Mouse (Mus musculus) megakaryocyte, embryonic 14.5 days (primary cell): ENCODE data around the gene Larp7. TPM values are rescaled to one million over a fixed set of nuclear protein-coding genes. Genes with fewer than 3 reads are reported as not detected.

ENCODE experiments used
- H3K27me3 ChIP-seq: replicated peaks from 2 replicates; pipeline ENCODE3; 2012; ENCODE audit warnings: inconsistent platforms
- H3K36me3 ChIP-seq: replicated peaks from 2 replicates; pipeline ENCODE3; 2012; ENCODE audit warnings: low read length, inconsistent platforms, mixed read lengths
- H3K4me1 ChIP-seq: 2 replicates; pipeline ENCODE4 v1.6.1; 2012; ENCODE audit warnings: inconsistent platforms
- H3K4me3 ChIP-seq: replicated peaks from 2 replicates; pipeline ENCODE3; 2012; ENCODE audit warnings: moderate library complexity, mild to moderate bottlenecking, inconsistent platforms
- H3K9me3 ChIP-seq: 2 replicates; pipeline ENCODE4 v1.6.1; 2012; ENCODE audit warnings: inconsistent platforms
- FLI1 ChIP-seq: IDR thresholded peaks from 2 replicates; pipeline ENCODE4 v1.6.1; 2012; ENCODE audit warnings: low read length, inconsistent platforms, mixed read lengths
- GATA1 ChIP-seq: IDR thresholded peaks from 3 replicates; pipeline ENCODE4 v1.6.1; 2012; ENCODE audit warnings: mixed read lengths, low read length, inconsistent platforms, borderline replicate concordance
- polyA plus RNA-seq: library from polyadenylated mRNA; stranded (reverse); fragments of >175 nt; gene quantifications from 2 replicates; pipeline ENCODE4 v1.2.3, GENCODE M21; 2012; ENCODE audit warnings: low replicate concordance; ENCODE audit not compliant: insufficient read depth

Larp7 gene
- polyA plus RNA-seq, 1 experiment = 33.2 TPM

- no peaks in the 10 kb centered on the region for H3K36me3 ChIP-seq
- no peak overlapping the region for H3K4me3 ChIP-seq
- no peaks in the 10 kb centered on the region for H3K4me1 ChIP-seq
- no peaks in the 10 kb centered on the region for H3K9me3 ChIP-seq
- no peaks in the 10 kb centered on the region for H3K27me3 ChIP-seq
- no peak for TF ChIP-seq GATA1
- TF ChIP-seq FLI1 = no peak
These were observed 37.9 kb downstream of the Larp7 start for GRCm38 (mm10) chr3:127515251-127515650.

- Histone ChIP-seq H3K4me3 (no peak overlapping the region), H3K36me3 (no peaks in the 10 kb centered on the region), H3K4me1 (no peaks in the 10 kb centered on the region), H3K27me3 (no peaks in the 10 kb centered on the region), H3K9me3 (no peaks in the 10 kb centered on the region)
- TF ChIP-seq GATA1 = no peak
- no peak for TF ChIP-seq FLI1
These were observed 39.5 kb downstream of the Larp7 start for GRCm38 (mm10) chr3:127513699-127514098.

- TF ChIP-seq FLI1 (no peak), GATA1 (no peak)
- Histone ChIP-seq H3K4me1 (no peaks in the 10 kb centered on the region), H3K36me3 (no peaks in the 10 kb centered on the region)
These were observed 40.3 kb downstream of the Larp7 start for GRCm38 (mm10) chr3:127512794-127513335.

GRCm38 (mm10) chr3:127511786-127512746 lies 41.1 kb downstream of the Larp7 start:
- TF ChIP-seq GATA1 = no peak
- TF ChIP-seq FLI1 = no peak
- no peaks in the 10 kb centered on the region for H3K36me3 ChIP-seq
- no peaks in the 10 kb centered on the region for H3K4me1 ChIP-seq
- no peaks in the 10 kb centered on the region for H3K9me3 ChIP-seq
- no peak overlapping the region for H3K4me3 ChIP-seq
- no peaks in the 10 kb centered on the region for H3K27me3 ChIP-seq

More at GRCm38 (mm10) chr3:127512794-127513335, 40.3 kb downstream of the Larp7 start:
- H3K9me3 ChIP-seq = no peaks in the 10 kb centered on the region
- no peaks in the 10 kb centered on the region for H3K27me3 ChIP-seq
- no peak overlapping the region for H3K4me3 ChIP-seq

- Histone ChIP-seq H3K4me1 (no peaks in the 10 kb centered on the region), H3K9me3 (peaks cover 5% of the 10 kb centered on the region; the same call in 1 of the 2 replicates), H3K27me3 (no peaks in the 10 kb centered on the region), H3K4me3 (no peak overlapping the region), H3K36me3 (no peaks in the 10 kb centered on the region)
- no peak for TF ChIP-seq FLI1
- no peak for TF ChIP-seq GATA1
These were observed 45.0 kb downstream of the Larp7 start for GRCm38 (mm10) chr3:127507878-127508783.

GRCm38 (mm10) chr3:127498742-127499400 lies 54.3 kb downstream of the Larp7 start, which contains the start of gene Ank2:
Gene Ank2 (minus strand): TSS chr3:127499350.
- H3K4me3 ChIP-seq = peak within 1 kb of the TSS; percentile 88
- H3K4me1 ChIP-seq = peaks cover 15% of the 10 kb centered on the region
- no peaks in the 10 kb centered on the region for H3K36me3 ChIP-seq
- TF ChIP-seq FLI1 = no peak
- no peak for TF ChIP-seq GATA1
- peaks cover 14% of the 10 kb centered on the region; the same call in 1 of the 2 replicates for H3K9me3 ChIP-seq
- H3K27me3 ChIP-seq = peaks cover 41% of the 10 kb centered on the region

- no peaks in the 10 kb centered on the region for H3K36me3 ChIP-seq
- H3K4me3 ChIP-seq = peak overlapping the region; percentile 88
- H3K27me3 ChIP-seq = peaks cover 41% of the 10 kb centered on the region
- TF ChIP-seq GATA1 (no peak), FLI1 (no peak)
- H3K9me3 ChIP-seq = peaks cover 9% of the 10 kb centered on the region; the same call in 1 of the 2 replicates
- H3K4me1 ChIP-seq = peaks cover 15% of the 10 kb centered on the region
These were observed 54.9 kb downstream of the Larp7 start for GRCm38 (mm10) chr3:127498197-127498741.

GRCm38 (mm10) chr3:127492663-127493062 lies 60.5 kb downstream of the Larp7 start:
- Histone ChIP-seq H3K4me3 (no peak overlapping the region), H3K4me1 (no peaks in the 10 kb centered on the region), H3K36me3 (no peaks in the 10 kb centered on the region), H3K27me3 (peaks cover 4% of the 10 kb centered on the region), H3K9me3 (no peaks in the 10 kb centered on the region)
- TF ChIP-seq FLI1 (no peak), GATA1 (no peak)
